Mouse (Mus musculus) neutrophil, adult 5-6 weeks (primary cell): ENCODE data around the gene Zfp593. TPM values are rescaled to one million over a fixed set of nuclear protein-coding genes. Genes with fewer than 3 reads are reported as not detected.

Experiments
- ATAC-seq: fragments of 151-379, 151-347 bp; 2 replicates; pipeline ENCODE4 v1.8.0; 2017; ENCODE audit warnings: mild to moderate bottlenecking, moderate TSS enrichment; ENCODE audit not compliant: insufficient number of reproducible peaks, poor library complexity, low FRiP score, severe bottlenecking; ENCODE audit errors: extremely low read depth
- total RNA-seq: library from RNA; stranded (forward); fragments of 200-1000 nt; gene quantifications from 2 replicates; pipeline ENCODE4 v1.2.3, GENCODE M21; 2017

Gene Zfp593
- 3.6 and 5.7 TPM in 2 replicates for total RNA-seq

- ATAC-seq = peak; percentile 81
Observed at GRCm38 (mm10) chr4:134245148-134245843, at the start of gene Zfp593. Gene Zfp593 (minus strand): TSS chr4:134245592.

DNA sequence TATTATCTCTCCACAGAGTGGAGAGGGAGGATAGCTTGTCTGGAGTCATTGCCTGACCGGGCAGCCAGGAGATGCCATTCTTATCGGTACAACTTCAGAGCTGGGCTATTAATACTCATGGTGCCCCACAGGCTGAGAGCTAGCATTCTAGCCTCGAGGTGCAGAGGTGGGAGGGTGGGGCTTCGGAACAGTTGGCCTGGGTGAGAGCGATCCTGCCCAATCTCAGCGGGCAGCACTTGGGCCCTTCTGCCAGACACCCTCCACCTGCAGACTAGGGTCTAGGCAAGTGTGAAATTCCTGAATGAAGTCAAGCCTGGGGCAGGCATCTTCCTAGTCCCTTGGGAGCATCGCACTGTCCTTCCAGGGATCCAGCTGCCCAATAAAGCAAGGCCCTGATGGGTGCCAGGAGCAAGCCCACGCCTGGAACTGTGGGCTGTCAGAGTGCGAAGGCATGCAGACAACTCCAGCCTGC is 48.3 kb upstream of the Zfp593 start:
- no peak for ATAC-seq

DNA sequence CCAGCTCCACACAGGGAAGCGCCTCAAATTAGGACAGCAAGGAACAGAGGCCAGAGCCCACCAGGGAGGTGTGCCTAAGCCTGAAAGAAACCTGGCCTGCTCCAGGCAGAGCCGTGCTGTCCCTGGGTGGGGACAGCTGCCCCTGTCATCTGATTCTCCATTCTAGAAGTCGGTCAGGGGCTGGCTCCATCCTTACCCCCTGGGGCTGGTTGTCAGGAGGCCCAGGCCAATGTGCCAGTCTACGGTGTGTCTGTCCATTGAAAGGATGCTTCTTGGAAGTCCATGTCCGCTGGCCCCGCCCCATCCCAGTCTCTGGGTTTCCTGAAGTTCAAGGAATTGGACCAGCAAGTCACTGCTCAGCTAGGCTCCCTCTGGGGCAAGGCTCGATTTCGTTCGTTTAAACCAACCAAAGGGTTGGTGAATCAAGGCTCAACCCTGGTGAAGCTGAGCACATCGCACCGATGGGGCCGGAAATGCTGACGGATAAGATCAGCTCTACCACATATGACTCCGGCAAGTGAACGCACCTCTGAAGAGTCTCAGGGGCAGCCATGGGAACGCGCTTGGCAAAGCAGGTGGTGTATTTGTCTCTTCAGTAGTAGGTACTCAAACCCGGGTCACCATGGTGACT is 47.8 kb upstream of the Zfp593 start:
- ATAC-seq = no peak

GRCm38 (mm10) chr4:134292067-134292466 is 46.7 kb upstream of the Zfp593 start:
- ATAC-seq = peak; percentile 53; the same call in 1 of the 2 replicates

DNA sequence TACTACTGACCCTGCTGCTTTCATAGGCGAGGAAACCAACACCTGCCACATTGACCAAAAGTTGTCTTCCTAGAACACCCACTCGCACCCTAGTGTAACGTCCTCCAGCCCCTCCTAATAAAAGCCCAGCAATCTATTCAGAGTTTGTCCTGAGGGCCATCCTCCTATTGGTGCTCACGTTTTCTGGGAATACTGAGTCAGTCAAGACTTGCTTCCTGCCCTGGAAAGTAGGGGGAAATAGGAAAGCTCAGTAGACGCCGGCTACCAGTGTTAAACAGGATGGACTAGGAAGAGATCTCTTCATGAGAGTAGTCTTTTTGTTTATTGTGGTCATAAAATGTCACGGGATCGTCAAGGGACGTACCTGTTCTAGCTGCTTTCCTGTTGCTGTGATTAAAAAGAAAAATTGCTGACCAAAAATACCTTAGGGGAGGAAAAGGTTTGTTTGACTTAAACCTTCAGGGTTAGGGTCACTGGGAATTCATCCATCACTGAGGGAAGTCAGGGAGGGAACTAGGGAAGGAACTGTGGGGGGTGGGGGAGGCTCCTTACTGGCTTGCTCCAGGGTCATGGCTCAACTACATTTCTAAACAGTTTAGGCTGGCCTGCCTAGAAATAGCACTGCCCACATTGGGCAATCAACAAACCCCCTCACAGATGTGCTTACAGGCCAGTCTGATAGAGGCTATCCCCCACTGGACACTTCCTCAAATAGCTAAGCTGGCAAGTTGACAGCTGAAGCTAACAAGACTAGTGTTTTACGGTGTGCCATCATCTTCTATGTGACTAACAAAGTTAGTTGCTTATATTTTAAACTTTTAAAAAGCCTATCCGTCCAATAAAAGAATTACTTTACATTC is 43.2 kb upstream of the Zfp593 start:
- no peak for ATAC-seq

DNA sequence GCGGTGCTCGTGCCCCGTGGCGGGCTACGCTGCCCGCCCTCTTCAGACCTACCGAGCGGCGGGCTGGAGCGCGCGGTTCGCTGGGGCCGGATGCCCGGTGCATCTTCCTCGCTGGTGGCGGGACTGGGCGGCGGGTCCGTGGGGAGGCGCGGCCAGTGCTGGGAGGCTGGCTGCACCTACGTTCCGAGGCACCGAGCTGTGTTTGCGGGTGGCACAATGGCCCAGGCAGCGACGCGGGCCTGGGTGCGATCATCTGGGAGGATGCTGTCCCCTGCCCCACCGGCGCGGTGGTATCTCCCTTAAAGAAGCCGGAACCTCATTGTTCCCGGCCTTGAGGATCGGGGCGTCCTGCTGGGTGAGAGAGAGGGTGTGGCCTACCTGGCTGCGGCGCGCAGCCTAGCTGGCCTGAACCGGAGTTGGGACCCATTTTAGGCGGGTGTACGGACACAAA is 42.2 kb upstream of the Zfp593 start, which contains the start of gene Pdik1l:
Gene Pdik1l (minus strand): TSS at position 321 of the 451 bp plus-strand sequence.
- ATAC-seq = peak; percentile 67

DNA sequence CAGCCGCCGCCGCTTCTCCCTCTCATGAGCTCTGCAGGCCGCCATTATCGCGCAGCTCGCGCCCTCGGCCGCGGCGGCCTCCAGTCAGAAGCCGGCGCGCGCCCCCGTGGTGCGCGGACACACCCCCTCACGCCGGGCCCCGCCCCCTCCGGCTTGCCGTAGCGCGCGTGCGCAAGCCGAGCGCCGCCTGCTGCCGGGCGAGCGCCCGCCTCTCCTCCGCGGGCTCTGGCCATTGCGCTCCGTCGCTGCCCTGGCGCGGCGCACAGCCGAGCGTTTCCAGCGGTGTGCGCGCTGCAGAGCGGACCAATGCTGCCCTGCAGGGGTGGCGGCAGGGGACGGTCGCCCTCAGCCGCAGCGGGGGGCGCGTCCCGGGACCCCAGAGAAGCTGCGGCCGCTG is 41.8 kb upstream of the Zfp593 start:
- ATAC-seq = peak; percentile 64

DNA sequence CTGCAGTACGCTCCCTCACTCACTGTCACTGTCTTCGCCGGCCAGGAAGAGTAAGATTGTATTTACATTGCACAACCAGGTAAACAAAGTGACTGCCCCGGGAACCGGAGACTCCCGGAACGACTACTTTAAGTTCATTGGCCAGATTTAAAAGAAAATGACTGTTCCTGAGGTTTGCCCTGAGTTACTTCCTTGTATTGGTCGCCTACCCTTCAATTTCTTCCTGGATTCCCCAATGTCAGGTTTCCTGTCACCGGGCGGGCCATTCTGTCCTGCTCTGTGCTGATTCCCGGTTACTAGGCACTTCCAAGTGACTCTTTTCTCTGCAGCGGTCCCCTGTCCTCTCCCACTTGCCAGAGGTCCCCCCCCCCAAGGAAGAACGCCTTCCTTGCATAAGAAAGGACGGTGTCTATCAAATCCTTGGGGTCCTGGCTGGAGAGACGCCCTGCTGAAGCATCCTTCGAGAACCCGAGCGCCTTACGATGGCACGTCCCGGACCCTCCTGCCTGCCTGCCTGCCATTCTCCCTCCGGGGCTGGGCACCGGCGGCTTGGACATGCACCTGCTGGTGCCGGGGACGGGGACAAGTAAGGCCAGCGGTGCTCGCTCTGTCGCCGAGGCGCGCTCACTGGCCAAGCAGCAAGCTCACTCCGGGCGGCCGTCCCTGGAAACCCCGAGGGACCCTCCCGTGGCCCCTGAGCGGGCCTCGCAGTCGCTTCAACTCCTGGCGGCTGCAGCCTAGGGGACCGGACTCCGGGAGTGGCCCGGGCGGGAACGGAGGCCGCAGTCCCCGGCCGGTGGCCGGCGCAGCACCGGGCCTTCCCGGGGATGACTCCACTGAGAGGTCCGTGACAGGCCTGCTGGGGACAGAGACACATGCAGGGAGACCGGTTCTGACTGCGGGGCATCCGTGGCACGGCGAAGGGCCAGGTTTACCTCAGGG is 41.1 kb upstream of the Zfp593 start:
- ATAC-seq = no peak

GRCm38 (mm10) chr4:134284942-134285341 is 39.5 kb upstream of the Zfp593 start:
- ATAC-seq = no peak

DNA sequence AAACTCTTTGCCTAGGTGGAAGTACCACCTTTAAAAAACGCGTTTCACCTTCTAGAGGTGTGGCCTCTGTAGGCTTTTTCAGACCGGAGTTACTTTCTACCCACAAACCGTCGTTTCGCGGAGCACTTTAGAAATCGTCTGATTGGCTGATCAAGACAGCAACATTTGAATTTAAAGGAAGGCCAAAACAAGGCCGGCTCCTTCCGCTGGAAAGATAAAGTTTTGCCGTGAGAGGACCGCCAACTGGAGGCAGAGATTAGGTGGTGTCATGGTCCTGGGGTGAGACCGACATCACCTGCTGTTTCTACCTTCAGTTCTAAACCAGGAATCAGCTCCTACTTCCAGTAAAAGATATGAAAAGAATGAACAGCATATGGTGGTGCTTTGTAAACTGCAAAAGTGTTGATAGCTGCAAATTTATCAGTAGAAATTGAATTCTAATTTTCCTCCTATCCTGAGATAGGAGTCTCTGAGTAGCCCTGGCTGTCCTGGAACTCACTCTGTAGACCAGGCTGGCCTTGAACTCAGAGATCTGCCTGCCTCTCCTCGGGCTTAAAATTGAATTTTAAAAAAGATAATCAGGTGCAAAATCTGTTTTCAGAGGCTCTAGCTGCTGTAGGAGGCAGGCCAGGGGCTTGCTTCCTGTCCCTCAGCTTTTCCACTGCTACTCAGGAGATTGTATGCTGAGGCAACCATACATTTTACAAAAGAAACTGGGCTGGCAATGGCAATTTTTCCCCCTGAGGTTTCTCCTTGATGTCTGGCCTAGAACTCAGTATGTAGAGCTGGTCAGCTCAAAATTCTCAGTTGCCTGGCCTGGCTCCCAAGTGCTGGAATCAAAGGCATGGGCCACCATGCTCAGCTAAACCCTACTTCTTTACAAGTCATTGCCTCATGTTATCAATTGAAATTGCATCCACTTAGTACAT is 28.3 kb upstream of the Zfp593 start:
- ATAC-seq = peak; percentile 84

GRCm38 (mm10) chr4:134272731-134273416 is 27.5 kb upstream of the Zfp593 start:
- no peak for ATAC-seq

DNA sequence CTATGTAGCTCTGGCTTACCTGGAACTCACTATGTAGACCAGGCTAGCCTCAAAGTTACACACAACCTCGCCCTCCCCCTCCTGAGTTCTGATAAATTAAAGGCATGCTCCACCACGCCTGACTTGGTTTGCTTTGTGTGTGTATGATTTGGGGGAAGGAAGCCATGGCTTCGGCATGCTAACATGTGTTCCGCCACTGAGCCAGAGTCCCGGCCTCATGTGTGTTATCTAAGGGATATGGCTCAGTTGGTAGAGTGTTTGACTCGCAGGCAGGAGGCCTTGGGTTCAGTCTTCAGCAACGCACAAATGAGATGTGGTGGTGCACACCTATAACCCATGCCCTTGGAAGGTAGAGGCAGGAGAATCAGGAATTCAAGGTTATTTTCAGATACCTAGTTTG is 26.6 kb upstream of the Zfp593 start:
- ATAC-seq = no peak

GRCm38 (mm10) chr4:134269622-134270021 is 24.2 kb upstream of the Zfp593 start:
- peak; percentile 32; the same call in 1 of the 2 replicates for ATAC-seq

DNA sequence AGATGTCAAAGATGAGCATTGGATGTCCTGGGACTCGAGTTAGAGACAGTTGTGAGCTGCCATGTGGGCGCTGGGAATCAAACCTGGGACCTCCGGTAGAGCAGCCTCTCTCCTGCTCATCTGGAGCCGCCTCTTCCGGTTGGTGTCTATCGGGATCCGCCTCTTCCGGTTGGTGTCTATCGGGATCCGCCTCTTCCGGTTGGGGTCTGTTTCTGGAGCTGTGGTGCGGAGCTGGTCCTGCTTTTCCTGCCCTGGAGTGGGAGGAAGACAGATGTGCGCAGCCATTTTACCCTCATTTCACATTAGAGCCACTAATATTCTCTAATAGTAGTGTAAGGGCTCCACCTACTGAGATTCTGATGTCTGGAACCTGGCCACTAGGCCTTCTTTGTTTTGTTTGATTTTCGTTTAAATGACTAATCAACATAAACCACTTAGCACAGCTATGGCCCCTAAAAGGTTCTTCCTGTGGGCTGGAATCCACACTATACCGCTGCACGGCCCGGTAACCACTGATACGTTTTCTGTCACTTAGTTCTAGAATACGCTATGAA is 22.8 kb upstream of the Zfp593 start:
- no peak for ATAC-seq

- no peak for ATAC-seq
Observed at GRCm38 (mm10) chr4:134265860-134266585, 20.6 kb upstream of the Zfp593 start.

- no peak for ATAC-seq
Observed at GRCm38 (mm10) chr4:134263191-134263590, 17.8 kb upstream of the Zfp593 start.
